Mouse (Mus musculus) embryonic facial prominence, embryonic 11.5 days (tissue): ENCODE data around the gene Sfxn2. TPM values are rescaled to one million over a fixed set of nuclear protein-coding genes. Genes with fewer than 3 reads are reported as not detected.

Source experiments
- ATAC-seq: fragments of 200-750 bp; cut with Nextera tagmentation; replicated peaks from 2 replicates; pipeline ENCODE4 v1.8.0; 2017; ENCODE audit warnings: low read depth; ENCODE audit not compliant: insufficient number of reproducible peaks, low FRiP score, low TSS enrichment
- DNase-seq: peaks from one replicate; pipeline ENCODE4 v3.0.0-alpha.2; 2015; ENCODE audit warnings: low spot score
- H3K27ac ChIP-seq: fragments of 300-500 bp; sonication (generic); replicated peaks from 2 replicates; pipeline ENCODE4 v1.5.1; 2014; ENCODE audit warnings: mild to moderate bottlenecking, low read depth, low read length, control low read depth
- H3K27me3 ChIP-seq: fragments of 300-500 bp; sonication (generic); 2 replicates; pipeline ENCODE4 v1.6.1; 2014; ENCODE audit warnings: mild to moderate bottlenecking, low read length, moderate library complexity, mixed read lengths; ENCODE audit not compliant: control insufficient read depth, insufficient read depth
- H3K36me3 ChIP-seq: fragments of 300-500 bp; sonication (generic); replicated peaks from 2 replicates; pipeline ENCODE4 v1.6.1; 2014; ENCODE audit warnings: low read depth, mild to moderate bottlenecking, low read length, moderate library complexity, mixed read lengths; ENCODE audit not compliant: control insufficient read depth, insufficient read depth
- H3K4me1 ChIP-seq: fragments of 300-500 bp; sonication (generic); 2 replicates; pipeline ENCODE4 v1.6.1; 2014; ENCODE audit warnings: low read length, mixed read lengths; ENCODE audit not compliant: control insufficient read depth, insufficient read depth
- H3K4me2 ChIP-seq: fragments of 300-500 bp; sonication (generic); 2 replicates; pipeline ENCODE4 v1.6.1; 2014; ENCODE audit warnings: low read depth, mild to moderate bottlenecking, control low read depth, low read length, moderate library complexity
- H3K4me3 ChIP-seq: fragments of 300-500 bp; sonication (generic); 2 replicates; pipeline ENCODE4 v1.5.1; 2014; ENCODE audit warnings: low read depth, low read length, control low read depth
- H3K9ac ChIP-seq: fragments of 300-500 bp; sonication (generic); replicated peaks from 2 replicates; pipeline ENCODE4 v1.6.1; 2014; ENCODE audit warnings: mild to moderate bottlenecking, control low read depth, low read length
- H3K9me3 ChIP-seq: fragments of 300-500 bp; sonication (generic); replicated peaks from 2 replicates; pipeline ENCODE4 v1.6.1; 2016; ENCODE audit warnings: mild to moderate bottlenecking, low read length, inconsistent platforms, mixed read lengths; ENCODE audit not compliant: control insufficient read depth
- WGBS: fragments of 180-500 bp; shearing (Covaris S2); extraction: QIAGEN DNeasy Blood & Tissue Kit; methylation state at CpG from one replicate; pipeline ENCODE4 v1.1.7; 2014; 5-methylcytosine and 5-hydroxymethylcytosine counted together
- polyA plus RNA-seq: library from polyadenylated mRNA; unstranded; fragments of >200 nt; fragmentation: Nextera tagmentation; extraction: Ambion mirVana; gene quantifications from 2 replicates; pipeline ENCODE4 v1.2.1, GENCODE M21; 2014

The Sfxn2 gene
- polyA plus RNA-seq, 1 experiment from 2014 or later = 13.6 TPM

GRCm38 (mm10) chr19:46622659-46623193 lies 49.6 kb downstream of the Sfxn2 start:
- Histone ChIP-seq H3K27ac (peak overlapping the region; percentile 82), H3K4me1 (peaks cover 17% of the 10 kb centered on the region), H3K36me3 (no peaks in the 10 kb centered on the region), H3K4me2 (peak overlapping the region; percentile 57), H3K27me3 (no peaks in the 10 kb centered on the region), H3K9me3 (no peaks in the 10 kb centered on the region), H3K4me3 (peak overlapping the region; percentile 32; the same call in 1 of the 2 replicates), H3K9ac (peak overlapping the region; percentile 14; the same call in 1 of the 2 replicates)
- DNase-seq (no peak), ATAC-seq (no peak)
- 30% methylated on average over 12 of the region's 12 CpGs for whole genome bisulfite sequencing

- H3K36me3 ChIP-seq = no peaks in the 10 kb centered on the region
- H3K4me2 ChIP-seq = peak overlapping the region; percentile 57
- H3K27me3 ChIP-seq = no peaks in the 10 kb centered on the region
- H3K27ac ChIP-seq = peak overlapping the region; percentile 82
- WGBS = 2% methylated on average over 16 of the region's 16 CpGs
- H3K4me3 ChIP-seq = peak overlapping the region; percentile 32
- H3K9me3 ChIP-seq = no peaks in the 10 kb centered on the region
- peaks cover 17% of the 10 kb centered on the region for H3K4me1 ChIP-seq
- peak; percentile 61 for ATAC-seq
- DNase-seq = peak; percentile 69
- H3K9ac ChIP-seq = peak overlapping the region; percentile 53
Observed at GRCm38 (mm10) chr19:46623194-46623667, 50.1 kb downstream of the Sfxn2 start.

GRCm38 (mm10) chr19:46623790-46624772 lies 50.9 kb downstream of the Sfxn2 start:
- 16% methylated on average over 19 of the region's 19 CpGs for WGBS
- peaks cover 17% of the 10 kb centered on the region for H3K4me1 ChIP-seq

GRCm38 (mm10) chr19:46625015-46625414 lies 51.9 kb downstream of the Sfxn2 start:
- no peak overlapping the region for H3K9ac ChIP-seq
- ATAC-seq (no peak), DNase-seq (no peak)
- 91% methylated on average over 12 of the region's 12 CpGs for WGBS
- peak overlapping the region; percentile 82 for H3K27ac ChIP-seq
- no peaks in the 10 kb centered on the region for H3K9me3 ChIP-seq
- no peak overlapping the region for H3K4me3 ChIP-seq
- H3K4me1 ChIP-seq = peaks cover 17% of the 10 kb centered on the region
- no peak overlapping the region; the same call in 1 of the 2 replicates for H3K4me2 ChIP-seq
- H3K27me3 ChIP-seq = no peaks in the 10 kb centered on the region
- no peaks in the 10 kb centered on the region for H3K36me3 ChIP-seq

More at GRCm38 (mm10) chr19:46623790-46624772, 50.9 kb downstream of the Sfxn2 start:
- H3K36me3 ChIP-seq = no peaks in the 10 kb centered on the region
- H3K4me2 ChIP-seq = peak overlapping the region; percentile 57
- H3K27ac ChIP-seq = peak overlapping the region; percentile 82
- peak overlapping the region; percentile 53 for H3K9ac ChIP-seq
- H3K4me3 ChIP-seq = peak overlapping the region; percentile 32
- peak; percentile 49 for ATAC-seq
- H3K27me3 ChIP-seq = no peaks in the 10 kb centered on the region
- no peaks in the 10 kb centered on the region for H3K9me3 ChIP-seq
- peak; percentile 57 for DNase-seq

GRCm38 (mm10) chr19:46625519-46625918 lies 52.4 kb downstream of the Sfxn2 start:
- Histone ChIP-seq H3K4me1 (peaks cover 17% of the 10 kb centered on the region), H3K9ac (no peak overlapping the region), H3K36me3 (no peaks in the 10 kb centered on the region), H3K4me3 (no peak overlapping the region), H3K4me2 (no peak overlapping the region), H3K27ac (no peak overlapping the region), H3K9me3 (no peaks in the 10 kb centered on the region), H3K27me3 (no peaks in the 10 kb centered on the region)
- ATAC-seq (no peak), DNase-seq (no peak)
- WGBS = 58% methylated on average over 10 of the region's 10 CpGs

GRCm38 (mm10) chr19:46628403-46628802 lies 55.2 kb downstream of the Sfxn2 start:
- 90% methylated on average over 10 of the region's 10 CpGs for WGBS

GRCm38 (mm10) chr19:46629807-46630206 lies 56.6 kb downstream of the Sfxn2 start:
- Histone ChIP-seq H3K9ac (no peak overlapping the region), H3K4me3 (no peak overlapping the region), H3K4me2 (no peak overlapping the region), H3K36me3 (no peaks in the 10 kb centered on the region), H3K9me3 (no peaks in the 10 kb centered on the region), H3K27me3 (no peaks in the 10 kb centered on the region), H3K27ac (0 out of 2 replicates have a peak overlapping the region, but pooled peaks have one; percentile 20), H3K4me1 (no peaks in the 10 kb centered on the region)
- WGBS = 86% methylated on average over 9 of the region's 9 CpGs
- DNase-seq (no peak), ATAC-seq (no peak)

More at GRCm38 (mm10) chr19:46628403-46628802, 55.2 kb downstream of the Sfxn2 start:
- no peak overlapping the region for H3K9ac ChIP-seq
- H3K36me3 ChIP-seq = no peaks in the 10 kb centered on the region
- H3K27me3 ChIP-seq = no peaks in the 10 kb centered on the region
- H3K4me1 ChIP-seq = peaks cover 10% of the 10 kb centered on the region
- no peak overlapping the region for H3K4me2 ChIP-seq
- ATAC-seq (no peak), DNase-seq (no peak)
- H3K27ac ChIP-seq = no peak overlapping the region
- H3K9me3 ChIP-seq = no peaks in the 10 kb centered on the region
- H3K4me3 ChIP-seq = no peak overlapping the region
